Comparison of ENCODE assay signal across 9 mouse cellular contexts in the genomic region with DNA sequence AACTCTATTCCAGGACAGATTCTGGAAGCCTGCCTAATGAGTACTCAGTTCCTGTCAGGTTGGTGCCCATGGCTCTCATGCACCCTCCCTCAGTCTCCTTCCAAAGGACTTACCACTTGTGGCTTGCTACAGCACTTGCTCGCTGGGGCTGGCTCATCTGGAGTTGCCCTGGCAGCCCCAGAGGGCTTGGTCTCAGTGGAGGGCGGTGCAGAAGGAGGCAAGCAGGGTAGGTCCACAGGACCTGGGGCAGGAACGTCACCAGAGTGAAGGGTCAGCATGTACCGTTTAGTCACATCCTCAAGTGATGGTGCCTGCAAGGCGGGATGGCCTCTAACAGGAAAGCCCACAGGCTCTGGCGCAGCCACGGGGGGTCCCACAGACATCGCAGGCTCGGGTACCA. TPM values are rescaled to one million over a fixed set of nuclear protein-coding genes. Genes with fewer than 3 reads are reported as not detected.
DNase-seq lines count a peak whose midpoint lies in the region; ATAC-seq and TF ChIP-seq lines count a peak whose summit lies in the region.
"Had no signal": no experiment of that assay in that cellular context is flagged by ENCODE, and none has a peak within 500 bp of the region (broad histone marks: within the 10 kb centered on the region; RNA-seq: fewer than 3 reads in every experiment).

No protein-coding gene starts in this region.

- WGBS in heart, embryonic 13.5 days, result 37% methylated on average over 9 of the region's 9 CpGs
- 68% methylated on average over 9 of the region's 9 CpGs for WGBS in forebrain, embryonic 11.5 days
- 61% methylated on average over 9 of the region's 9 CpGs for WGBS in midbrain, postnatal 0 days

- ATAC-seq in heart, embryonic 13.5 days (ENCODE audit: extremely low read depth, insufficient number of reproducible peaks, low FRiP score, low TSS enrichment), result no peak
- ATAC-seq in forebrain, embryonic 11.5 days (replicated peaks; ENCODE audit: low FRiP score), result no peak
- ATAC-seq in midbrain, postnatal 0 days (ENCODE audit: low FRiP score), result no peak

- H3K4me1 ChIP-seq in heart, embryonic 13.5 days, result peaks cover 76% of the 10 kb centered on the region
- peaks cover 51% of the 10 kb centered on the region for H3K4me1 ChIP-seq in forebrain, embryonic 11.5 days (replicated peaks; ENCODE audit: control insufficient read depth, insufficient read depth, low read length)
- H3K4me1 ChIP-seq in midbrain, postnatal 0 days (ENCODE audit: insufficient read depth, low read length), result 0 out of 2 replicates have a peak, but pooled peaks cover 9% of the 10 kb centered on the region

- H3K27ac ChIP-seq in heart, embryonic 13.5 days (replicated peaks), result no peak overlapping the region
- no peak overlapping the region for H3K27ac ChIP-seq in forebrain, embryonic 11.5 days (ENCODE audit: low read depth, low read length)
- H3K27ac ChIP-seq in midbrain, postnatal 0 days (ENCODE audit: low read depth, low read length), result no peak overlapping the region

- peak overlapping the region; percentile 84 for H3K4me3 ChIP-seq in heart, embryonic 13.5 days
- peak overlapping the region; percentile 27 for H3K4me3 ChIP-seq in forebrain, embryonic 11.5 days (ENCODE audit: low read depth, low read length)
- H3K4me3 ChIP-seq in midbrain, postnatal 0 days (ENCODE audit: low read depth, low read length), result 0 out of 2 replicates have a peak overlapping the region, but pooled peaks have one; percentile 1

- DNase-seq in heart, postnatal 10 days, result no peak
- DNase-seq in forebrain, embryonic 11.5 days (ENCODE audit: low spot score), result no peak
- peak; percentile 55 to 82 for DNase-seq in kidney, postnatal 25 days
- DNase-seq in midbrain, postnatal 0 days (ENCODE audit: low spot score), result no peak
- DNase-seq in spleen, adult 18-20 months, result no peak
- no peak for DNase-seq in spleen, postnatal 4 days (ENCODE audit: low spot score in 2 of 2)
- DNase-seq in c-Kit-positive CD71-positive TER-119-positive erythroid progenitor cells, embryonic 14.5 days (ENCODE audit: low spot score), result no peak
- DNase-seq: cerebellum, adult 11 months had no signal

- intact Hi-C loops in heart, postnatal 10 days (cut with DNase I), result no loop called here

- no peaks in the 10 kb centered on the region for H3K27me3 ChIP-seq in heart, embryonic 13.5 days (replicated peaks)
- H3K27me3 ChIP-seq in forebrain, embryonic 11.5 days (ENCODE audit: control insufficient read depth, insufficient read depth, low read length), result 0 out of 2 replicates have a peak, but pooled peaks cover 2% of the 10 kb centered on the region
- H3K27me3 ChIP-seq in midbrain, postnatal 0 days (ENCODE audit: insufficient read depth, low read length), result peaks cover 31% of the 10 kb centered on the region

- peak overlapping the region; percentile 83 for H3K4me2 ChIP-seq in heart, embryonic 13.5 days
- peak overlapping the region; percentile 95 for H3K4me2 ChIP-seq in forebrain, embryonic 11.5 days (ENCODE audit: low read depth, low read length, severe bottlenecking)
- peak overlapping the region; percentile 33 for H3K4me2 ChIP-seq in midbrain, postnatal 0 days (ENCODE audit: low read depth, low read length, poor library complexity, severe bottlenecking)

- H3K9ac ChIP-seq in heart, embryonic 13.5 days, result peak overlapping the region; percentile 97
- H3K9ac ChIP-seq in forebrain, embryonic 11.5 days (ENCODE audit: low read length), result peak overlapping the region; percentile 31; the same call in 1 of the 2 replicates
- no peak overlapping the region for H3K9ac ChIP-seq in midbrain, postnatal 0 days (replicated peaks; ENCODE audit: low read length, poor library complexity, severe bottlenecking)

- TF ChIP-seq CTCF in midbrain, postnatal 0 days (IDR thresholded peaks at IDR 0.05), result no peak

- peaks cover 5% of the 10 kb centered on the region; the same call in 1 of the 2 replicates for H3K36me3 ChIP-seq in heart, embryonic 13.5 days
- no peaks in the 10 kb centered on the region for H3K36me3 ChIP-seq in forebrain, embryonic 11.5 days (ENCODE audit: control insufficient read depth, insufficient read depth, low read length)
- no peaks in the 10 kb centered on the region for H3K36me3 ChIP-seq in midbrain, postnatal 0 days (ENCODE audit: insufficient read depth, low read length)

- no peaks in the 10 kb centered on the region for H3K9me3 ChIP-seq in heart, embryonic 13.5 days
- H3K9me3 ChIP-seq in forebrain, embryonic 11.5 days (ENCODE audit: control insufficient read depth, low read length), result no peaks in the 10 kb centered on the region
- no peaks in the 10 kb centered on the region for H3K9me3 ChIP-seq in midbrain, postnatal 0 days (ENCODE audit: low read length)

RNA-seq across cellular contexts. Expression of gene Arhgef17, which starts 3.5 kb away (rescaled TPM):
- 5.2 and 5.7 TPM in 2 replicates for polyA plus RNA-seq in heart, embryonic 13.5 days (2015; fragmentation: Nextera tagmentation; extraction: Ambion mirVana)
- total RNA-seq in heart, postnatal 10 days (2021), result 10 to 100 TPM; 32.9 to 41.2 TPM
- polyA plus RNA-seq in forebrain, embryonic 11.5 days (2014; fragmentation: Nextera tagmentation; extraction: Ambion mirVana), result 7.8 and 10.1 TPM in 2 replicates
- total RNA-seq in midbrain, postnatal 0 days (2014; rRNA removed), result 77.6 and 89.1 TPM in 2 replicates
- 16.3 and 16.7 TPM in 2 replicates for polyA plus RNA-seq in midbrain, postnatal 0 days (2015; fragmentation: Nextera tagmentation; extraction: Ambion mirVana)

RNA-seq across cellular contexts. Expression of gene P2ry6, which starts 46.0 kb away (rescaled TPM):
- polyA plus RNA-seq in heart, embryonic 13.5 days (2015; fragmentation: Nextera tagmentation; extraction: Ambion mirVana), result 4.3 and 4.6 TPM in 2 replicates
- total RNA-seq in heart, postnatal 10 days (2021), result 1 to 10 TPM; 3.7 to 3.9 TPM
- 1.9 and 3.3 TPM in 2 replicates for polyA plus RNA-seq in forebrain, embryonic 11.5 days (2014; fragmentation: Nextera tagmentation; extraction: Ambion mirVana)
- total RNA-seq in midbrain, postnatal 0 days (2014; rRNA removed), result 2.0 and 4.3 TPM in 2 replicates
- 2.7 and 3.3 TPM in 2 replicates for polyA plus RNA-seq in midbrain, postnatal 0 days (2015; fragmentation: Nextera tagmentation; extraction: Ambion mirVana)

Comparison
In these comparisons a context has a peak if more than half of its experiments do, and no peak if none do; other contexts are left out.
1. H3K4me2 ChIP-seq: peak in every context shown above with its lines; median percentile 95 in forebrain, embryonic 11.5 days; 83 in heart, embryonic 13.5 days; 33 in midbrain, postnatal 0 days.
2. H3K4me3 ChIP-seq: peak in every context shown above with its lines; median percentile 84 in heart, embryonic 13.5 days; 27 in forebrain, embryonic 11.5 days; 1 in midbrain, postnatal 0 days.
3. DNase-seq: peak in kidney, postnatal 25 days (2 of 2); none in heart, postnatal 10 days (0 of 2), forebrain, embryonic 11.5 days (single experiment), midbrain, postnatal 0 days (single experiment), spleen, adult 18-20 months (0 of 2), spleen, postnatal 4 days (0 of 2) and c-Kit-positive CD71-positive TER-119-positive erythroid progenitor cells, embryonic 14.5 days (single experiment).